9 mouse cellular contexts compared by ENCODE assay signal in genomic region chr10:119819740-119820139, GRCm38 (mm10).
DNase-seq lines count a peak whose midpoint lies in the region; ATAC-seq lines count a peak whose summit lies in the region.
"Had no signal": no experiment of that assay in that cellular context is flagged by ENCODE, and none has a peak within 500 bp of the region (broad histone marks: within the 10 kb centered on the region; RNA-seq: fewer than 3 reads in every experiment).

No protein-coding gene starts in this region.

- no peaks in the 10 kb centered on the region for H3K36me3 ChIP-seq in liver, embryonic 11.5 days (ENCODE audit: control insufficient read depth, insufficient read depth, low read length)
- no peaks in the 10 kb centered on the region for H3K36me3 ChIP-seq in forebrain, embryonic 13.5 days (ENCODE audit: poor library complexity, severe bottlenecking)
- H3K36me3 ChIP-seq in limb, embryonic 11.5 days (ENCODE audit: control insufficient read depth, insufficient read depth, low read length): no peaks in the 10 kb centered on the region
- no peaks in the 10 kb centered on the region for H3K36me3 ChIP-seq in stomach, embryonic 15.5 days

- DNase-seq in liver, embryonic 11.5 days (ENCODE audit: low spot score): no peak
- no peak for DNase-seq in liver
- no peak for DNase-seq in limb, embryonic 11.5 days (ENCODE audit: low spot score)
- DNase-seq in spleen, adult 12 weeks (ENCODE audit: low spot score): no peak
- no peak for DNase-seq in adrenal gland, postnatal 14 days
- DNase-seq: spleen, adult 18-20 months had no signal

- no peaks in the 10 kb centered on the region for H3K9me3 ChIP-seq in liver, embryonic 11.5 days (ENCODE audit: control insufficient read depth, low read length)
- no peaks in the 10 kb centered on the region for H3K9me3 ChIP-seq in forebrain, embryonic 13.5 days (replicated peaks)
- H3K9me3 ChIP-seq in limb, embryonic 11.5 days (ENCODE audit: control insufficient read depth, low read length): no peaks in the 10 kb centered on the region
- no peaks in the 10 kb centered on the region for H3K9me3 ChIP-seq in stomach, embryonic 15.5 days

- no peak overlapping the region for H3K4me3 ChIP-seq in liver, embryonic 11.5 days (ENCODE audit: low read depth, low read length)
- H3K4me3 ChIP-seq in forebrain, embryonic 13.5 days: peak overlapping the region; percentile 35
- no peak overlapping the region for H3K4me3 ChIP-seq in limb, embryonic 11.5 days (ENCODE audit: low read depth, low read length)
- peak overlapping the region; percentile 18 for H3K4me3 ChIP-seq in stomach, embryonic 15.5 days (replicated peaks)

- 49% methylated on average over 5 of the region's 5 CpGs for WGBS in liver, embryonic 11.5 days
- 42% methylated on average over 5 of the region's 5 CpGs for WGBS in forebrain, embryonic 13.5 days
- WGBS in limb, embryonic 11.5 days: 49% methylated on average over 5 of the region's 5 CpGs
- 26% methylated on average over 5 of the region's 5 CpGs for WGBS in stomach, embryonic 15.5 days

- H3K9ac ChIP-seq in liver, embryonic 11.5 days (ENCODE audit: low read depth, low read length): no peak overlapping the region
- H3K9ac ChIP-seq in forebrain, embryonic 13.5 days: peak overlapping the region; percentile 54
- no peak overlapping the region for H3K9ac ChIP-seq in limb, embryonic 11.5 days (ENCODE audit: low read length)
- H3K9ac ChIP-seq in stomach, embryonic 15.5 days: no peak overlapping the region
- H3K9ac ChIP-seq: liver, embryonic 14.5 days had no signal

- peak overlapping the region; percentile 36 for H3K4me2 ChIP-seq in liver, embryonic 11.5 days
- peak overlapping the region; percentile 59 for H3K4me2 ChIP-seq in forebrain, embryonic 13.5 days
- peak overlapping the region; percentile 38 for H3K4me2 ChIP-seq in limb, embryonic 11.5 days (ENCODE audit: low read depth, severe bottlenecking)
- peak overlapping the region; percentile 46 for H3K4me2 ChIP-seq in stomach, embryonic 15.5 days

- H3K4me1 ChIP-seq in liver, embryonic 11.5 days (replicated peaks; ENCODE audit: control insufficient read depth, insufficient read depth, low read length): no peaks in the 10 kb centered on the region; the same call in 1 of the 2 replicates
- H3K4me1 ChIP-seq in forebrain, embryonic 13.5 days: peaks cover 40% of the 10 kb centered on the region
- peaks cover 6% of the 10 kb centered on the region; the same call in 1 of the 2 replicates for H3K4me1 ChIP-seq in limb, embryonic 11.5 days (ENCODE audit: control insufficient read depth, insufficient read depth, low read length)
- peaks cover 4% of the 10 kb centered on the region; the same call in 1 of the 2 replicates for H3K4me1 ChIP-seq in stomach, embryonic 15.5 days

- no peak for ATAC-seq in liver, embryonic 11.5 days (replicated peaks; ENCODE audit: low FRiP score)
- 0 out of 2 replicates have a peak, but pooled peaks have one; percentile 19 for ATAC-seq in forebrain, embryonic 13.5 days
- ATAC-seq in limb, embryonic 11.5 days (ENCODE audit: insufficient number of reproducible peaks, low FRiP score, low TSS enrichment, low read depth): no peak
- no peak for ATAC-seq in stomach, embryonic 15.5 days (ENCODE audit: insufficient read depth, low FRiP score, low read depth)

- no peak overlapping the region for H3K27ac ChIP-seq in liver, embryonic 11.5 days (ENCODE audit: low read depth, low read length)
- H3K27ac ChIP-seq in forebrain, embryonic 13.5 days: peak overlapping the region; percentile 84
- H3K27ac ChIP-seq in limb, embryonic 11.5 days (replicated peaks; ENCODE audit: low read depth, low read length): no peak overlapping the region
- no peak overlapping the region for H3K27ac ChIP-seq in stomach, embryonic 15.5 days
- H3K27ac ChIP-seq: liver, embryonic 14.5 days had no signal

- H3K27me3 ChIP-seq in liver, embryonic 11.5 days (replicated peaks; ENCODE audit: control insufficient read depth, insufficient read depth, low read length): no peaks in the 10 kb centered on the region
- no peaks in the 10 kb centered on the region for H3K27me3 ChIP-seq in forebrain, embryonic 13.5 days
- H3K27me3 ChIP-seq in limb, embryonic 11.5 days (ENCODE audit: control insufficient read depth, insufficient read depth, low read length): no peaks in the 10 kb centered on the region
- H3K27me3 ChIP-seq in stomach, embryonic 15.5 days (replicated peaks): no peaks in the 10 kb centered on the region

Comparison
In these comparisons a context has a peak if more than half of its experiments do, and no peak if none do; other contexts are left out.
1. H3K4me3 ChIP-seq: peak in forebrain, embryonic 13.5 days (single experiment) and stomach, embryonic 15.5 days (single experiment); none in liver, embryonic 11.5 days (single experiment) and limb, embryonic 11.5 days (single experiment).
2. Peak in every context shown above with its lines, with median percentiles within 50 percentile points of each other: H3K4me2 ChIP-seq.